Mouse (Mus musculus) C2C12 (cell line): ENCODE measurements around the gene Srxn1.

ENCODE experiments used
- CEBPB ChIP-seq: IDR thresholded peaks from one replicate; pipeline ENCODE4 v1.6.1; 2011; ENCODE audit warnings: low read depth, mild to moderate bottlenecking, control low read depth, moderate library complexity
- CTCF ChIP-seq: IDR thresholded peaks from one replicate; pipeline ENCODE4 v1.5.1; 2011; ENCODE audit not compliant: control insufficient read depth, insufficient read depth, insufficient read length
- MAX ChIP-seq: IDR thresholded peaks from one replicate; pipeline ENCODE4 v1.6.1; 2011; ENCODE audit warnings: mild to moderate bottlenecking, control low read depth
- MYOG ChIP-seq: IDR thresholded peaks from one replicate; pipeline ENCODE4 v1.6.1; 2011; ENCODE audit not compliant: control insufficient read depth, insufficient read length; ENCODE audit errors: extremely low read depth
- USF1 ChIP-seq: IDR thresholded peaks from one replicate; pipeline ENCODE4 v1.6.1; 2011; ENCODE audit warnings: low read depth, mild to moderate bottlenecking, control low read depth, moderate library complexity

DNA sequence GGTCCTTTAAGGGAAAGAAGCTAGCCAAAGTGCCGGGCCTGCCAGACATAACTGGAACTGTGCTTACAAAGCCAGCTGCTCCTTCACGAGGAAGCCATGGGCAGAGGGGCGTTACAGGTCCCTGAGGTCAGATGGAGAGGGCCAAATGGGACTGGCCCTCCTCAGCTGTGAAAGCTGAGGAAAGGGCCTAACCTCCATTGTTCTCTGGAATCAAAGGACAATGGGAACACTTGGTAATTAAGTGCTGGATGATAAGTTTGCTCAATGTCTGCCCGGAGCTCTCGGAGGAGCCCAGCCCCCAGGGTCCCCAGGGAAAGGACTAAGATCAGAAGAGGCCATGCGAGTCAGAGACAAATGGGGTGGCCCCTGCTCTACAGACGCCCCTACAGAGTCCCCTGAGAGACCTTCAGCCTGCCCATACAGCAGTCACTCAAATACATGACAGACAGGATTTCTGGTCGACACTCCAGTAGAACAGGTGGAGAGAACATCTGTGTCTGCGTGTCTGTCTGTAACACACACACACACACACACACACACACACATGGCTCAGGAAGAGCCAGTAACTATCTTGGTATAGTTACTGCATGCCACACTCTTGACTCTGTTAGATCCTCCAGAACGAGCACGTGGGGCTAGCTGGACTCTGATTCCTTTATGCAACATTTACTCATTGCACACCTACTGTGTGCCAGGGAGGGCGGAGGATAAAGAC is 13.8 kb upstream of the Srxn1 start:
- TF ChIP-seq CTCF (no peak), CEBPB (no peak), USF1 (no peak), MYOG (no peak), MAX (no peak)
